Mouse (Mus musculus) urinary bladder, adult 18-20 months (tissue): ENCODE data around the gene Tgif2.
"Not testable (repeated sequence)": the region's sequence is repeated elsewhere in the genome, so short reads cannot be mapped to it uniquely, and the experiment has no call there.

Source experiments
- DNase-seq, 2 experiments: peaks; one replicate each; pipeline ENCODE4 v3.0.0; 2022; ENCODE audit warnings: low spot score in 2 of 2, mixed read lengths in 2 of 2

Tgif2 gene

DNA sequence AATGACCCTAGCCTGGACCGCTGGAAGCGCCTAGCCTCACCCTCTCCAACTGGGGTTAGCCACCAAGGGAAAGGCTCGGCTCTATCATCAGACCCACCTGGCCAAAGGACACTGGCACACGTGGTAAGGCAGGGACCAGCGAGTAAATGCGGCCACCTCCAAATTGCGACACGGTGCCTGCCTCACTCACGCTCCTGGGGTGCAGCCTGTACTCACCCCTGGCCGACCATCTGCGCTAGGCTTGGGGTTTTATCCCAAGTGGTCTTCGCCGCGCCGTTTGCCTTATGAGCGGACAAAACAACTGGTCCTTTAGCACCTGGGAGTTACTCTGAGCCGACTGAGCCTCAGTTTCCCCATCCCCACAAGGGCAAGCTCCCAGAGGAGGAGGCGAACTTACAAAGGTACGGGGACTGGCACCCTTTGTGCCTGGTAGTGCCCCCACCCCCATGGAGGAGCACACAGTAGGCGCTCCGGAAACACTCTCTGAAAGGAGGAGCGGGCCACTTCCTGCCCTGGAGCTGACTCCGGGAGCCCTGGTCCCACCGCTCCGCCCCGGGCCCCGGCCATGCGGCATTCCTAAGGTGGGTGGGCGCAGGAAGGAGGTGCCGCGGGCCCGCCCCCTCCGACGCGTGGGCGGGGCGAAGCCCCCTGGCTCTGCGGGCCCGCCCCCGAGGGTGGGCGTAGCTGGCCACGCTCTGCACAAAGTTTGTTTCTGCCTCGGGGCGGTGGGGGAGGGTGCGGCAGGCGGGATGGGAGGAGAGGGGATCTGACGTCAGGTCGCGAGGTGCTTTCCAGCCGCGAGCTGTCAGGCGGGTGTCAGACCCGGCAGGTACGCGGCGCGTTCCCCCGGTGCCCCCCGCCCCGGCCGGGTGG, at the start of gene Tgif2:
Tgif2 (plus strand) TSS at position 689 of the 873 bp plus-strand sequence.
- DNase-seq: no peak

DNA sequence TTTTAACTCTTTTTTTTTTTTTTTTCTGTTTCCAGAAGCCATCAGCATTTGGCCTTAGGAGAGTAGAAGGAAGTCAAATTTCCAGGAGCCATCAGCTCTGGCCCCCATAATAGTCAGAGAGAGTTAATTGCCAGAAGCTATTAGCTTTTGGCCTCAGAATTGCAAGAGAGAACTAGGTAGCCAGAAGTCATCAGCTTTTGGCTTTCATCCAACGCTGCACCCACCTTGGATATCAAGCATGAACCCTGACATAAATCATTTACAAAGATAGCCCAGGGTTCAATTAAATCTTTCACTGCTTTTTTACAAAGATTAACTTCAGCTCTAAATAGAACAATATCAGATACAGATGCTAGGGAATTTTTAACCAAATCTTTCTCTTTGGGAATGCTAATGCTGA, 41.3 kb upstream of the Tgif2 start:
- DNase-seq: no peak

DNA sequence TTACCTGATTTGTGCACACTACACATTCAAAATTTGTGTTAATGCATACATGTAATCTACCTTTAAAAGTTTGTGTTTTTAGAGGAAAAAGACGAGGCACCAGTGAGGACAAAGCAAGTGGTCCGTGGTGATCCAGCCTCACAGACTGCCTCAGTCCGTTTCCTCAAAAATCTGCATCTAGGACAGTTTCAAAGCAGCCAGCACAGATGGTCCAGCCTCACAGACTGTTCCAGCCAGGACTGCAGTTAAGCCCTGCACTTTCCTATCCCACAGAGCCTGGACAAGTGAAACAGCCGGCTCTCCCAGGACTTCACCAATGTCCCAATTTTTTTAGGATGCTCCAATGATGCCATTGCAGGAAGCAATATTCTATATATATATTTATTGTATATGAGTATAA, 38.8 kb upstream of the Tgif2 start:
- no peak for DNase-seq

DNA sequence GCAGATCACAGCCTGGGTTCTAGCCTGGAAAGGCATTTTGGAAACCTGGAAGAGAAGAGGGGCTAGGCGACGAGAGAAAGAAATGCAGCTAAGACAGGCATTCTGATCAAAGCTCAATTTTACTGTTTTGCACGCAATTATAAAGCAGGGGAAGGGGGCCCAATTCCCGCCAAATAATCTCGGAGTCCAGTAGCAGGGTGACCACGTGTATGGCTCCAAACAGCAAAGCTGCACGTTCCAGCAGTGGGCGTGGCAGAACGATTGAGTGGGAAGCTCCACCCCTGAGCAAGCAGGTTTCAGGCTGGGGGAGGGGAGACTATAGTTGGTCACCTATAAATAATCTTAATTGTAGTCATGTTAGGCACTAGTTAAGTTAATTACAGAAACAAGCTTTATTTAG, 37.7 kb upstream of the Tgif2 start:
- DNase-seq: not testable (repeated sequence)

DNA sequence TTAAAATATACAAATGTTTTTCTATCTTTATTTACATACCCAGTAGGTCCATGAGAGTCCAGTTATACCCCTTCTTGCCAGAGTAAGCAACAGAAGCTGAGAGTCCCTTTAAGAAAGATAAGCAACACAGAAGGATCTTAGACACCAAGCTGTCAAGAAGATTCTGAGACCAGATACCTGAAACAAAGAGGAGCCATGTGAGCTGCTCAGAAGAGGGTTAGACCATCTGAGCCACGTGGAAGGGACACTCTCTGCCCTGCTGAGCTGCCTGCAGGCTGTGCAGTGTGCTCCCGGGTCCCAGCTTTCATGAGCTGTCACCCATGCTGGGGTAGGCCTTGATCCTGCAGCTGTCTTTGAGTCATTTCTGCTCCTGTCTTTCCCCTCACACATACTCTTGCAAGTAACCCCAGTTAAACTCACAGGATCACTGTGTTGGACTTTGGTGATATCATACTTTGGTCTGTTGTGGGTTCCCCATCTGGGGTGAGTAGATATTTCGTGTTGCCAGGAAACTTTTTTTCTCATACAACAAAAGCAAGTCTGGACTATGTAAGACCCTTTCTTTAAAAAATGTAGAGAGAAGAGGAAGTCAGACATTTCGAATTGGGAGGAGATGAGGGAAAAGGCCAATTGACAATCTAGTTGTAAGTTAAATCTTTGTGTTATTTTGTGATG, 36.0 kb upstream of the Tgif2 start:
- DNase-seq: no peak

DNA sequence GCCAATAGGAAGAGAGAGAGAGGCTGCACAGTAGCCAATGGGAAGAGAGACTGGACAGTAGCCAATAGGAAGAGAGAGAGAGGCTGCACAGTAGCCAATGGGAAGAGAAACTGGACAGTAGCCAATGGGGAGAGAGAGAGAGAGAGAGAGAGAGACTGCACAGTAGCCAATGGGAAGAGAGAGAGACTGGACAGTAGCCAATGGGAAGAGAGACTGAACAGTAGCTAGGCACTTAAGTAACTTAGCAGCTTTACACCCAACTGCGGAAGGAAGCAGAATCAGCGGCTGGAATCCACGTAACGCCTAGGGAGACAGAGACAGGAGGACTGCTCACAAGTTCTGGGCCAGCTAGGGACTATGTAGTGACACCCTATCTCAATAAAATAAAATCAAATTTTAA, 35.2 kb upstream of the Tgif2 start:
- no peak for DNase-seq

DNA sequence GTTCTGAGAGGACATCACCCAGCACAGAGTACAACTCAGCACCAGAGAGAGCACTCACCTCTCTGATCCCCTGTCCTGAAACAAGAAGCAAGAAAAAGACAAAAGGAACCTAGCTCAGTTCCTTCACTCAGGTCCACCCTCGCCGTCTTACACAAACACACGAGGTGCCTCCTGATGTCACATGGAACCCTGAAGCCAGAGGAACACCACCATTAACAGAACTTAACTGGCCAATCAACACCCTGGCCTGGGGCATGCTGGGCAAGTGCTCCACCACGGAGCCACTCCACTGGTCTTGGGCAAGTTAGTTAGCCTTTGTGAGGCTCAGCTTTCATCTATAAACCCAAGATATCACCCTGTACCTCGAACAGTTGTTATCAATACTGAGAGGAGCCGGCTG, 32.9 kb upstream of the Tgif2 start:
- no peak for DNase-seq

DNA sequence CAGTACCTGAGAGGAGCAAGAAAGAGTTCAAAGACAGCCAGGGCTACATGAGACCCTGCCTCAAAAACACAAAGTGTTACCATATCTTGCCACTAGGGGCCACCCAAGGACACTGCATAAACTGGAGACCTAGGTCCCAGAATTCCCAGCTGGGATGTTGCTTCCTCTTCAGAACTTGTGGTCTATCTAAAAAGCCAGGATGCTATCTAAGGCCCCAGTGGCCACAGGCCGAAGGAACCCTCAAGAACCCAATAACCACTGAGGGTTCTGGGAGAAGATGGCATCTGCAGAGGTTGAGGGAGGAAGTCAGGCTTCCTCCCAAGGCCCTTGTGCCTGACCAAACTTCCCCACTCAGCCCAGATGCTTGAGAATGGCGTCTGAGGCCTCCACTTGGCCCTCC, 30.2 kb upstream of the Tgif2 start:
- peak; percentile 8 to 42 for DNase-seq

DNA sequence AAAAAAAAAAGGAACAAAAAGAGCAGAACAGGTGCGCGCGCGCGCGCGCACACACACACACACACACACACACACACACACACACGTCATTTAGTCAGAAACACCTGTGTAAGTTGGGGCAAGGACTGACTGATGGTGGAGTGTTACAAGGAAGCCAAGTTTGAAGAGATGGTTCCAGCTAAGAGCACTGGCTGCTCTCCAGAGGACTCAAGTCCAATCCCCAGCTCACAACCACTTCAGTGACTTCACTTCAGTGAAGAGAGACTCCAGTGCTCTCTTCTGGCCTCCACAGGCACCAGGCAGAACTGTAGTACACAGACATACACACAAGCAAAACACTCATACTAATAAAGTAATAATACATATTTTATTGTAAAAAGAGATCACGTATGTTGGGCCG, 29.1 kb upstream of the Tgif2 start:
- DNase-seq: no peak

DNA sequence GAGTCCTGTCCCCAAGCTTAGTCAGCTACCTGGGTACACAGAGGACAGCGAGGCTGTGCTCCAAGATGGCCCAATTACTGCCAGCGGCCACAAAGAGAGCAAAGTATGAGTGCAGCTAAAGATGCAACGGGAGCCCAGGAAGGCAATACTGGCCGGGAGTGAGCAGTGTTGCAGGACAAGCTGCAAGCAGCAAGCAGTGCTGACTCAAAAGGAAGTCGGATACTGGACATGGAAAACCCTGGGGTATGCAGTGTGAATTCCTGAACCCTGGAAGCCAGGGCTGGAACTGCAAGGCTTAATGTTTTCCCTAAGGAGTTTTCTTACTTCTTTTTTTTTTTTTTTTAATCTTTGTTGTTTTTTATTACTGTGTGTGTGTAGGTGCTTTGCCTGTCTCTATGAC, 28.3 kb upstream of the Tgif2 start:
- DNase-seq: no peak

DNA sequence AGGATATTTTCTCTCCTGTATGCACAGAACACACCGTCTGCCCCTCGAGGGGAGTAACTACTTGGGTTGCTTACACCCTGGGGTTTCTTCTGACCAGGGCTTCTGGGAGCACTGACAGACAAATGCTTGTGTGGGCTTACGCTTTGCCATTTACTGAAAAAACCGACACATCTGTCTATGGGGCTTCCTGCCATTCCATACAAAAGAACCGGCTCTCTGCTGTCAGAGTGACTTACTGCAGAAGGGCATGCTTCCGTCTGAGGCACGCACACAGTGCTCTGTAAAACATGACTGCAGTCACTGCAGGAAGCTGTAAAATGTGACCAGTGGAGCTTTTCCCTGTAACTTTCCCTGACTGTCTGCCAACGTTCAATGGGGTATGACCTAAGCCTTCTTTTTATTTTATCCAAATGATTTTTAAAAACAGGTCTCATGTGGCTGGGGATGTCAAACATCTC, 25.4 kb upstream of the Tgif2 start:
- DNase-seq: no peak

DNA sequence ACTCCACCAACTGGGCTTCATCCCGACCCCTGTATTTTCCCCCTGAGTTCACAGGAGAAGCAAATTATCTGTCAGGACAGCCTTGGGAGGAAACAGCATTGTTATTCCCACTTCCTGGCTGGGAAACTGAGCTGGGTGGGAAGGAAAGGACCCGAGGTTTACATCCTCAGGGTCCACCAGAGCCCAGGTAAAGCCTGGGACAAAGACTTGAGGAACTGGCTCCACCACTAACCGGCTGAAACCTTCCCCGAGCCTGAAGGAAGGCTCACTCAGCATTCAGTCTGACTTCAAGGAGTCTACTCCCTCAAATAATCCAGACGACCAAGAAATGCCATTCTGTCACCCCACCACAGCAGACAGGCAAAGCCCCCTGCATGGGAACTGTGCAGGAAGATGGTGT, 24.9 kb upstream of the Tgif2 start:
- no peak for DNase-seq

DNA sequence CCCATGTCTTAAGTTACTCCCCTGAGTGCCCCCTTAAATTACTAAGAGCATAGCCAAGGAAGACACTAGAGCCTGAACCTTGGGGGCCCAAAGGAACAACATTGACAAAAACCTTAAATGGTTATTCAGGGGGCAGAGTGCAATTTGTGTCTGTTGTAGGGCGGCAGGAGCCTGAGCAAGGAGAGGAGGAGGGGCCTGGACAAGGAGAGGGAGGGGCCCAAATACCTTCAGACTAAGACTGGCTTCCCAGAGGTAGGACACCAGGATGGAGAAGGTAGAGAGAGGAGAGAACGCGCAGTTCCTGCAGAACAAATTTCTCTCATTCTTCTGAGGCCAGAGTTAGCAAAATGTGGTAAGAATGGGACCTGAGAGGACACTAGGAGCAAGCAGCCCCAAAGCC, 24.4 kb upstream of the Tgif2 start:
- DNase-seq: no peak

DNA sequence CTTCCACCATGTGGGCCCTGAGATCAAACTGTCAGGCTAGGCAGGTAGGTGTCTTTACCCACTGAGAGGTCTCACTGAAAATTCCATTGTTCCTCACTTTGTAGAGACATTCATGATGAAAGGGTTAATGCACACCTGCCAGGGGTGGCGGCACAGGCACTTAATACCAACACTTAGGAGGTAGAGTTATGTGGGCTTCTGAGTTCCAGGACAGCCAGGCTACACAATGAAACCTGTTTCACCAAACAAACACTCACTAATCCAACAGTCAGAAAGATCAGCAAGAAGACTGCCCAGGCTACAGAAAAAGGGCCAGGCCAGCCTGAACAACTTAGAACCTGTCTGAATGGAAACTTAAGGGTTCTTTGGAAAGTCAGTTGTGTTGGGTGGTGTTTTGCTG, 23.7 kb upstream of the Tgif2 start:
- DNase-seq: no peak

DNA sequence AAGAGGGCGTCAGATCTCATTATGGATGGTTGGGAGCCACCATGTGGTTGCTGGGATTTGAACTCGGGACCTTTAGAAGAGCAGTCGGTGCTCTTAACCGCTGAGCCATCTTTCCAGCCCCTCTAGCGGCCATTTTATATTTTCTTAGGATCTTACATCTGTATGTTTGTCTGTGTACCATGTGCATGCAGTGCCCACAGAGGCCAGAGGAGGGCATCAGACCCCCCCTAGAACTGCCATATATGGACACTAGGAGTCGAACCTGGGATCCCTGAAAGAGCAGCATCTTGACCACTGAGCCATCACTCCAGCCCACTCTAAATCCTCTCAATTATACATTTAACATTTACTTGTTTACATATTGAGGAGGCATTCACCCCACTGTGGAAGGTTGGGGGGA, 14.7 kb upstream of the Tgif2 start:
- DNase-seq: not testable (repeated sequence)

DNA sequence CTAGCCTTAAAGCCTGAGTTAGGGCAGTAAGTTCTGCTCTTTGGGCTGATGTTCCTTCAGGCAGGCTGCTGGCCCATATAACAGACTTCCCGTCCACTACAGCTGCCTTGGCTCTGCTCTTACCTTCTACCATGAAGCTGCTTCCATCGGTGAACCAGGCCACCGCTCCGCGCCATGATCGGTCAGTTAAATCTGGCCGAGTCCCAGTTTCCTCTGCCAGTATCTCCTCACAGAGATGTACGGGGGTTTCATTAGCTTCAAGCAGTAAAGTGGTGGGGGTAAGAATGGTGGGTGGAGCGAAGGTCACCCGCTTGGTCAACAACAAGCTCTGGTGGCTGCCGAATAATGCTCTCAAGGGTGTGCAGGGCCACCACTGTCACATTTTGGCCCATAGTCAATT, 5.5 kb upstream of the Tgif2 start:
- DNase-seq: no peak

DNA sequence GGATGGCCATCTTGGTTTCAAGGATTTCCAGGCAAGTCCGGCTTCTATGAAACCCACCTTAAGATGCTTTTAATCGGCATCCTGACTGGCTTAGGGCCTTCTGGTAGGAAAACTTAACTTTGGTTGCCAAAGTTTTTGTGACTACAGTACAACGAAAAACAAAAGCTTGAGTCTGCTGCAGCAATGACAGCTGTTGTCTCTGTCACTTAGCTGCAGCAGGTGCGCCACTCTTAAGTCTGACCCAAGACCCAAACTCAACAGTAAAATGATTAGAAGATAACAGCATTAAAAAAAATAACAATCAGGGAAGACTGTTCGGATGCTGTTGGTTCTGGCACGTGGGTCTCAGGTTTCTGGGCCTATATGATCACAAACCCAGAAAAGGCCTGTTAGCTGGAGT, 968 bp upstream of the Tgif2 start:
- DNase-seq: no peak

DNA sequence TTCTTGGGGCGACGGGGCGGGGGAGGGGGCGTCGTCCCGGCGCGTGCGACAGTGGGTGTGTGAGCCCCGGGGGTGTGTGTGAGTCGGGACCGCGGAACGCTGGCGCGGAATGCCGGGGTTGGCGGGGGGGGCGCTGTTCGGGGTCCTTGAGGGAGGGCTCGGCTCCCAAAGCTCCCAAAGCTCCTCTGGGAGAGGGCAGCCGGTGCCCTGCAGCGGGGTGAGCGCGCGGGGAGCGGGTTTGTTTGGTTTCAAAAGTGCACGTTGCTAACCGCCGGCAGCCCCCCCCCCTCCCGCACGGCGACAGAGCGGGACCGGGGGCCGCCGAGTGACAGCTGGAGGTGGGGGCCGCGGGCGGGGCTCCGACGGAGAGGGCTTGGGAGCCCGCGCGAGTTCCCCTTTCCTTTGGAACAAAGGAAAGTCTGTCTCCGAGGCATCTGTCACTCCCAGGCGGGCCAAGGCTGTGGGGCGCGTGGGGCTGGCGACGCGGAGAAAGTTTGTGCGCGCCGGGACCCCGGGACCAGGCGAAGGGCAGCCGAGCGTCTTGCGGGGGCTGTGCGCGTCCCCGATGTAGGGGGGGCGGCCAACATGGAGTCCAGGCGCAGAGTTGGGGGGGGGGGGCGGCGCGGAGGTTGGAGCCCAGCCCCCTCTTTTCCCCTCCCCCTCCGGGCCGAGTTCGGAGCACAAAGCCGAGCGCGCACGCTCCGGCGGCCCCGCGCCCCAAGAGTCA, 657 bp downstream of the Tgif2 start:
- no peak for DNase-seq

DNA sequence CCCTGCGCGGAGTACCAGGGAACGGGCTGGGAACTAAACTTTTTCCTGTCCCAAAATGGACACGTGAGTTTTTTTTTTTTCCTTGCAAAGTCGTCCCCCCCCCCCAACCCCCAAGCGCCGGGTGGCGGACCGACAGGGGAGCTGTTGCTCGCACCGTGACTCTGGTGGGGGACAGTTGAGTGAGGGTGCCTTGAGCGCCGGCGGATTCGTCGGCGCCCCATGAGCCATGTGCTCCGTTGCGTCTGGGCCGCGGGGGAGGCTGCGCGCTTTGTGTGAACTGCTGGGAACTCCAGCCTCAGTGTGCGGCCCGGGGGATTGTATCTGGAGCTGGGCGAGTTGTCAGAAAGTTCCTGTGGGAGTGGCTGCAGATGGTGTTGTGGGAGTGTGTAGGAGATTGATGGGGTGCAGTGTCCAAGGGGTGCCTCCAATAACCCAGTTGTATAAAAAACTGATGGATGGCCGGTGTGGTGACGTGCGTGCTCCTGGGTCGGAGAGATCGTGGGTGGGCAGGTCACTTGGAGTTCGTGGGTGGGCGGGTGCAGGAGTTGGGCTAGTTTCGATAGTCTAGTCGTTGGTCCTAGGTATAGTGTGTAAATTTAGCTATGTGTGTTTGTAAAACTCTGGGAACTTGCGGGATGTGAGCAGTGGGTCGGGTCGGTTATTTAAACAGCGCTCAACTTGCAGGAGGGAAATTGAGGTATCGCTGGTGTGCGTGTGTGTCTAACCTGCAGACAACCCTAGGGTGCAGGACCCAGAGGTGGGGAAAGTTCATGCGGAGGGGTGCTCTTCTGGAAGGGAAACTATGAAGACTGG, 1.4 kb downstream of the Tgif2 start:
- no peak for DNase-seq

DNA sequence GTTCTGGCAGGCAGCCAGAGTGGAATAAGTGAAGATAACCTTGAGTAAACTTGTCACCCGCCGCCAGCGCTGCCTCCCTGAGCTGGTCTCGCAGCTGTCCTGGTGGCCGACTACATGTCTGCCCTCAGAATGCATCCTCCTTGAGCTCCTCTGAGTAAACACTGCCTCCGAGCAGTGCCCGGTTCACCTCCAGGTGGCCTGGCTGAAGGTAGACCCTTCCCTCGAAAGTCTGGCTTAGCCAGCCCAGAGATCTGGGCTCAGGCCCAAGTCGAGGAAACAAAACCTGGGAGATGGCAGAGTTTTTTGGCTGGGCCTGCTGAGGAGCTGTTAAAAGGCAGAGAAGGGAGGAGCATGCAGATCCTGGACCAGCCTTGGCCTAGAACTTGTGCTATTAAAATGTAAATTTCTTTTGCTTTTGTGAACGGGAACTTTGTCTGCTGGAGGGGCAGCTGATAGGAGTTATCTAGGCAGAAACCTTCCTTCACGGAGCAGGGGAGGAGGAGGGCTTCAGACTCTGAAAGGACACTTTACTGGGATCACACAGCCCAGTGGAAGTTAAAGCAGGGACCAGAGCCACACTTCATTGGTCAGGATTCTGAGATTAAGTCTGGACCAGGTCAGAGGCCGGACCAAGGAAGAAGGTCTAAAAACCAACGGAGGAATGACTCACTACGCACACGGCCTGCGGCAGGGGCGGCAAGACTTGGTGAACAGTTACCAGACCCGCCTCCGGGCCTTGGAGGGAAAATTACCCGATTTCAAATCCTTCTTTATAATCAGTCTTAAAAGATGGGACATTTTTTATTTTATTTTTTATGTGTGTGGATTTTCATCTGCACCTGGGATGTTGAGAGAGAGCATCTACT, 2.3 kb downstream of the Tgif2 start:
- no peak for DNase-seq

DNA sequence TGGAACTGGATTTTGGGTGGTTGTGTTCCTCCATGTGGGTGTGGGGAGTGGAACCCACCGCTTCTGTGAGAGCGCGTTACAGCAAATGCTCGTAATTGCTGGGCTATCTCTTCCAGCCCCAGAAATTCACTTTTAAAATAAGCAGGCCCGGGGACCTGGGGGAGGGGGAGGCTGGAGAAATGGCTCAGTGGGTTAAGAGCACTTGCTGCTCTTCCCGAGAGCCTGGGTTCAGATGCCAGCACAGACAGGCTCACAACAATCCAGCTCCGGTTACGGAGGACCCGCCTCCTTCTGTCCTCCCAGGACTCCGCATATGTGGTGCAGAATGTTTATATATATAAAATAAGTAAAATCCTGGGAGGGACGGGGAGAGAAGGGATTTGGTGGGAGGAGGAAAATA, 2.9 kb downstream of the Tgif2 start:
- DNase-seq: no peak
